In the genomic region with DNA sequence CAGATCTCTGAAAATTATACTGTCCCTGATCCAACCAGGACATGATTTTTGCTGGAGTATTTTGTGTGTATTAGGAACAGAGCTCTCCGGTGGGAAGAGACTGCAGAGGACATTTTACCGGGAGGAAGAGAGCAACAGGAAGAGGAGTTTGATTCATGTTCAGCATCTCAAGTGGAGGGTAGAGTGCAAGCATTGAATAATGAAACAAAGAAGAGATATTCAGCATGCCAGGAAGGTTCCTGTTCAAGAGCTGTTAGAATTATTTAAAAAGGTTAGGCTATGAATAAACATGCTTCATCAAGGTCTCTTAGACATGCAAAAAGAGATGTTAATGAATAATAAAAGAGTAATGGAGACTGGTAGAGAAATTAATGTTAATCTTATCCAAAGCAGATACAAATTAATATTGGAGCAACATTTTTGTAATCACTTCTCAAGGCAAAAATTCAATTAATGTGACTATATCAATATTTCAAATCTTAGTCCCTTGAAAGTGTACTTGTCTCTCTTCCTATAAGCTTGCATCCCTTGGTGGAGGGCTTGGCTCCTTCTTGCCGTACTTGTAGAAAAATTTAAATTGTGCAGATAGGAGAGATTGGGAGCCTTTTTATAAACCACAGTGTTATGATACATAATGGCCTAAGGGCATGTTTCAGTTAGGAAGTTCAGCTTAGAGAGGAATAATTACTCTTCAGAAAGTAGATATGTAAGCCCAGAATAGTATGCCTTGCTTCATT, we compare ENCODE assay signal across 31 mouse cellular contexts.
DNase-seq lines count a peak whose midpoint lies in the region; ATAC-seq and TF ChIP-seq lines count a peak whose summit lies in the region.
"Had no signal": no experiment of that assay in that cellular context is flagged by ENCODE, and none has a peak within 500 bp of the region (broad histone marks: within the 10 kb centered on the region; RNA-seq: fewer than 3 reads in every experiment).

No protein-coding gene starts in this region.

- H3K4me1 ChIP-seq in forebrain, embryonic 14.5 days (ENCODE audit: control insufficient read depth, insufficient read depth, low read length) = no peaks in the 10 kb centered on the region
- H3K4me1 ChIP-seq in forebrain, embryonic 11.5 days (replicated peaks; ENCODE audit: control insufficient read depth, insufficient read depth, low read length) = no peaks in the 10 kb centered on the region
- no peaks in the 10 kb centered on the region for H3K4me1 ChIP-seq in hindbrain, postnatal 0 days (ENCODE audit: insufficient read depth, low read length)
- no peaks in the 10 kb centered on the region for H3K4me1 ChIP-seq in hindbrain, embryonic 16.5 days (ENCODE audit: control insufficient read depth, insufficient read depth, low read depth, low read length)
- no peaks in the 10 kb centered on the region for H3K4me1 ChIP-seq in midbrain, embryonic 12.5 days
- no peaks in the 10 kb centered on the region for H3K4me1 ChIP-seq in midbrain, postnatal 0 days (ENCODE audit: insufficient read depth, low read length)
- H3K4me1 ChIP-seq: heart, embryonic 13.5 days; limb, embryonic 10.5 days; limb, embryonic 15.5 days; liver, embryonic 13.5 days; megakaryocyte, embryonic 14.5 days; neural tube, embryonic 15.5 days had no signal

- no peaks in the 10 kb centered on the region for H3K27me3 ChIP-seq in forebrain, embryonic 14.5 days (replicated peaks; ENCODE audit: control insufficient read depth, insufficient read depth, low read length)
- H3K27me3 ChIP-seq in forebrain, embryonic 11.5 days (ENCODE audit: control insufficient read depth, insufficient read depth, low read length) = no peaks in the 10 kb centered on the region
- H3K27me3 ChIP-seq in hindbrain, postnatal 0 days (ENCODE audit: insufficient read depth, low read length) = no peaks in the 10 kb centered on the region
- H3K27me3 ChIP-seq in hindbrain, embryonic 16.5 days (replicated peaks; ENCODE audit: control insufficient read depth, insufficient read depth, low read length) = no peaks in the 10 kb centered on the region
- no peaks in the 10 kb centered on the region for H3K27me3 ChIP-seq in midbrain, embryonic 12.5 days
- no peaks in the 10 kb centered on the region for H3K27me3 ChIP-seq in midbrain, postnatal 0 days (ENCODE audit: insufficient read depth, low read length)
- H3K27me3 ChIP-seq: CH12.LX; heart, embryonic 13.5 days; limb, embryonic 15.5 days; liver, embryonic 13.5 days; megakaryocyte, embryonic 14.5 days; neural tube, embryonic 15.5 days had no signal

- no peak for ATAC-seq in forebrain, embryonic 14.5 days
- ATAC-seq in forebrain, embryonic 11.5 days (replicated peaks; ENCODE audit: low FRiP score) = no peak
- ATAC-seq in hindbrain, postnatal 0 days = 0 out of 2 replicates have a peak, but pooled peaks have one; percentile 38
- no peak for ATAC-seq in hindbrain, embryonic 16.5 days
- ATAC-seq in midbrain, embryonic 12.5 days (ENCODE audit: low FRiP score, low read depth) = 0 out of 2 replicates have a peak, but pooled peaks have one; percentile 19
- 0 out of 2 replicates have a peak, but pooled peaks have one; percentile 47 for ATAC-seq in midbrain, postnatal 0 days (ENCODE audit: low FRiP score)
- ATAC-seq in erythroblast, adult 5-6 weeks (replicated peaks; ENCODE audit: low FRiP score, poor library complexity, severe bottlenecking) = no peak
- ATAC-seq: activated CD4-positive, CD25-positive, alpha-beta regulatory T cell, adult 4 months; intestine, postnatal 0 days; lung, postnatal 0 days had no signal

- no peak overlapping the region for H3K4me2 ChIP-seq in forebrain, embryonic 14.5 days (ENCODE audit: low read length)
- no peak overlapping the region for H3K4me2 ChIP-seq in forebrain, embryonic 11.5 days (ENCODE audit: low read depth, low read length, severe bottlenecking)
- no peak overlapping the region for H3K4me2 ChIP-seq in hindbrain, postnatal 0 days (ENCODE audit: low read depth, low read length)
- no peak overlapping the region for H3K4me2 ChIP-seq in hindbrain, embryonic 16.5 days (ENCODE audit: low read length)
- no peak overlapping the region for H3K4me2 ChIP-seq in midbrain, embryonic 12.5 days (replicated peaks)
- no peak overlapping the region for H3K4me2 ChIP-seq in midbrain, postnatal 0 days (ENCODE audit: low read depth, low read length, poor library complexity, severe bottlenecking)
- H3K4me2 ChIP-seq: heart, embryonic 13.5 days; limb, embryonic 15.5 days; liver, embryonic 13.5 days; neural tube, embryonic 15.5 days had no signal

- H3K9ac ChIP-seq in forebrain, embryonic 14.5 days (ENCODE audit: low read length) = no peak overlapping the region
- H3K9ac ChIP-seq in forebrain, embryonic 11.5 days (ENCODE audit: low read length) = no peak overlapping the region
- no peak overlapping the region for H3K9ac ChIP-seq in hindbrain, postnatal 0 days (replicated peaks; ENCODE audit: low read length)
- H3K9ac ChIP-seq in hindbrain, embryonic 16.5 days (ENCODE audit: low read depth, low read length) = no peak overlapping the region
- H3K9ac ChIP-seq in midbrain, embryonic 12.5 days (replicated peaks) = no peak overlapping the region
- H3K9ac ChIP-seq in midbrain, postnatal 0 days (replicated peaks; ENCODE audit: low read length, poor library complexity, severe bottlenecking) = no peak overlapping the region
- H3K9ac ChIP-seq: heart, embryonic 13.5 days; limb, embryonic 15.5 days; liver, embryonic 13.5 days; neural tube, embryonic 15.5 days had no signal

- H3K9me3 ChIP-seq in forebrain, embryonic 14.5 days (replicated peaks; ENCODE audit: control insufficient read depth, low read length) = no peaks in the 10 kb centered on the region
- H3K9me3 ChIP-seq in forebrain, embryonic 11.5 days (ENCODE audit: control insufficient read depth, low read length) = no peaks in the 10 kb centered on the region
- H3K9me3 ChIP-seq in hindbrain, postnatal 0 days (ENCODE audit: low read length) = no peaks in the 10 kb centered on the region
- no peaks in the 10 kb centered on the region for H3K9me3 ChIP-seq in hindbrain, embryonic 16.5 days (ENCODE audit: control insufficient read depth, low read length)
- H3K9me3 ChIP-seq in midbrain, embryonic 12.5 days = no peaks in the 10 kb centered on the region
- no peaks in the 10 kb centered on the region for H3K9me3 ChIP-seq in midbrain, postnatal 0 days (ENCODE audit: low read length)
- H3K9me3 ChIP-seq: heart, embryonic 13.5 days; limb, embryonic 10.5 days; limb, embryonic 15.5 days; liver, embryonic 13.5 days; megakaryocyte, embryonic 14.5 days; neural tube, embryonic 15.5 days had no signal

- no peaks in the 10 kb centered on the region for H3K36me3 ChIP-seq in forebrain, embryonic 14.5 days (ENCODE audit: control insufficient read depth, insufficient read depth, low read length)
- H3K36me3 ChIP-seq in forebrain, embryonic 11.5 days (ENCODE audit: control insufficient read depth, insufficient read depth, low read length) = no peaks in the 10 kb centered on the region
- no peaks in the 10 kb centered on the region for H3K36me3 ChIP-seq in hindbrain, postnatal 0 days (ENCODE audit: insufficient read depth, low read length)
- H3K36me3 ChIP-seq in hindbrain, embryonic 16.5 days (ENCODE audit: control insufficient read depth, insufficient read depth, low read length) = no peaks in the 10 kb centered on the region
- H3K36me3 ChIP-seq in midbrain, embryonic 12.5 days = no peaks in the 10 kb centered on the region
- no peaks in the 10 kb centered on the region for H3K36me3 ChIP-seq in midbrain, postnatal 0 days (ENCODE audit: insufficient read depth, low read length)
- H3K36me3 ChIP-seq: heart, embryonic 13.5 days; limb, embryonic 10.5 days; limb, embryonic 15.5 days; liver, embryonic 13.5 days; neural tube, embryonic 15.5 days had no signal

- no peak overlapping the region for H3K27ac ChIP-seq in forebrain, embryonic 14.5 days (ENCODE audit: low read depth, low read length)
- no peak overlapping the region for H3K27ac ChIP-seq in forebrain, embryonic 11.5 days (ENCODE audit: low read depth, low read length)
- no peak overlapping the region for H3K27ac ChIP-seq in hindbrain, postnatal 0 days
- no peak overlapping the region for H3K27ac ChIP-seq in hindbrain, embryonic 16.5 days (ENCODE audit: low read depth, low read length)
- H3K27ac ChIP-seq in midbrain, embryonic 12.5 days (replicated peaks) = no peak overlapping the region
- H3K27ac ChIP-seq in midbrain, postnatal 0 days (ENCODE audit: low read depth, low read length) = 0 out of 2 replicates have a peak overlapping the region, but pooled peaks have one; percentile 38
- H3K27ac ChIP-seq: heart, adult 2 months; heart, embryonic 13.5 days; limb, embryonic 10.5 days; limb, embryonic 15.5 days; liver, embryonic 13.5 days; neural tube, embryonic 15.5 days had no signal

- 59% methylated on average over 3 of the region's 3 CpGs for WGBS in forebrain, embryonic 14.5 days
- WGBS in forebrain, embryonic 11.5 days = 80% methylated on average over 3 of the region's 3 CpGs
- 58% methylated on average over 3 of the region's 3 CpGs for WGBS in hindbrain, postnatal 0 days
- WGBS in hindbrain, embryonic 16.5 days = 58% methylated on average over 3 of the region's 3 CpGs
- 67% methylated on average over 3 of the region's 3 CpGs for WGBS in midbrain, embryonic 12.5 days
- 37% methylated on average over 3 of the region's 3 CpGs for WGBS in midbrain, postnatal 0 days

- TF ChIP-seq CTCF in hindbrain, postnatal 0 days (IDR thresholded peaks at IDR 0.05; ENCODE audit: low read depth) = no peak
- no peak for TF ChIP-seq CTCF in midbrain, postnatal 0 days (IDR thresholded peaks at IDR 0.05)

- DNase-seq in forebrain, embryonic 14.5 days (ENCODE audit: low spot score) = peak; percentile 14
- no peak for DNase-seq in forebrain, embryonic 11.5 days (ENCODE audit: low spot score)
- peak; percentile 7 for DNase-seq in hindbrain, postnatal 0 days (ENCODE audit: low spot score)
- DNase-seq in midbrain, postnatal 0 days (ENCODE audit: low spot score) = peak; percentile 1
- DNase-seq: adrenal gland, adult 8-10 months; cerebellum, adult 11 months; cerebellum, adult 9-10 months; cerebellum, postnatal 36 days; heart, adult 2 months; heart, postnatal 10 days; kidney, adult 9 months; kidney, postnatal 10 days; layer of hippocampus, postnatal 36 days; liver, embryonic 13.5 days; lung, adult 18-20 months; lung, postnatal 4 days; retina, postnatal 1 day; right cerebral cortex, postnatal 14 days; thymus, postnatal 14 days had no signal

- no peak overlapping the region for H3K4me3 ChIP-seq in forebrain, embryonic 14.5 days (ENCODE audit: low read depth, low read length)
- H3K4me3 ChIP-seq in forebrain, embryonic 11.5 days (ENCODE audit: low read depth, low read length) = no peak overlapping the region
- no peak overlapping the region for H3K4me3 ChIP-seq in hindbrain, postnatal 0 days (ENCODE audit: low read length)
- H3K4me3 ChIP-seq in hindbrain, embryonic 16.5 days (ENCODE audit: low read length) = no peak overlapping the region
- no peak overlapping the region for H3K4me3 ChIP-seq in midbrain, embryonic 12.5 days
- no peak overlapping the region for H3K4me3 ChIP-seq in midbrain, postnatal 0 days (ENCODE audit: low read depth, low read length)
- H3K4me3 ChIP-seq: heart, adult 2 months; heart, embryonic 13.5 days; limb, embryonic 10.5 days; limb, embryonic 15.5 days; liver, embryonic 13.5 days; megakaryocyte, embryonic 14.5 days; neural tube, embryonic 15.5 days had no signal

Comparison
In these comparisons a context has a peak if more than half of its experiments do, and no peak if none do; other contexts are left out.
1. ATAC-seq: peak in hindbrain, postnatal 0 days (single experiment), midbrain, embryonic 12.5 days (single experiment) and midbrain, postnatal 0 days (single experiment); none in forebrain, embryonic 14.5 days (single experiment), forebrain, embryonic 11.5 days (single experiment), hindbrain, embryonic 16.5 days (single experiment) and erythroblast, adult 5-6 weeks (single experiment).